Mouse (Mus musculus) cortical plate, adult 2 months (tissue): ENCODE measurements around the gene 1110059E24Rik.

ENCODE experiments used
- CTCF ChIP-seq: fragments of 200-500 bp; IDR thresholded peaks from 2 replicates; pipeline ENCODE4 v1.5.1; 2011; ENCODE audit warnings: mild to moderate bottlenecking, control low read depth, low read length; ENCODE audit not compliant: insufficient read depth; ENCODE audit errors: extremely low read depth
- POLR2A ChIP-seq: fragments of 200-500 bp; IDR thresholded peaks from 2 replicates; pipeline ENCODE4 v1.6.1; 2011; ENCODE audit warnings: mild to moderate bottlenecking, low read length, control low read depth; ENCODE audit not compliant: insufficient read depth; ENCODE audit errors: extremely low read depth

GRCm38 (mm10) chr19:21586546-21586945 lies 66.2 kb downstream of the 1110059E24Rik start:
- TF ChIP-seq CTCF (no peak), POLR2A (no peak)
